Mouse (Mus musculus) urinary bladder, postnatal 0 days (tissue): ENCODE data around the gene Zyx. TPM values are rescaled to one million over a fixed set of nuclear protein-coding genes. Genes with fewer than 3 reads are reported as not detected.

Experiments
- polyA plus RNA-seq: library from polyadenylated mRNA; unstranded; fragments of >200 nt; fragmentation: Nextera tagmentation; extraction: Ambion mirVana; gene quantifications from 2 replicates; pipeline ENCODE4 v1.2.1, GENCODE M21; 2015

Zyx gene
- polyA plus RNA-seq, result 195 and 229 TPM in 2 replicates

DNA sequence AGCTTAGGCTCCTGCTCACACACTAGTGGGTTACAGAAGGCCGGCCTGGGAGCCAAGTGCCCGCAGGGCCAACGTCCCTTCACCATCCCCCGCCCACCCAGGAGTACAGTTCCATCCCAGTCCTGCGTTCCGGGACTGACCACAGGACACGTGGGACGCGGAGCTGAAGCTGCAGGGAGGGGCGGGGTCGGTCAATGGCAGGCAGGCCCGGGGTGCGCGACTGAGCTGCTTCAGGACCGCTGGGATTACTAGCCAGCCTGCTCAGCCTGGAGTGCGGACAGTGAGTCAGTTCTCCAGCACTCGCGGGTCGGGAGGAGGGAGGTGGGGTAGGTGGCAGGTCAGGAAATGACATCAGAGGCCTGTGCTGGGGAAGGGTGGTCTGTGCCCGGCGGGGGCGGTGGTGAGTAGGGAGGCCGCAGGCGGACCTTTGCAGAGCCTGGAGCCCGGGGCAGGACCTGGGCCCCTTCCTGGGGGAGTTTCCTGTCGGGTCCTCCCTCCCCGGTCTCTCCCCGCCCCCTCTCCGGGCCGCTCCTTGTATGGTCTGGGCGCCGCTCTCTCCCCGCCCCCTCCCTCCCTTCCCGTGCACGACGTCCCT, at the start of gene Zyx:
Zyx (plus strand) TSS at position 205 of the 595 bp plus-strand sequence.

DNA sequence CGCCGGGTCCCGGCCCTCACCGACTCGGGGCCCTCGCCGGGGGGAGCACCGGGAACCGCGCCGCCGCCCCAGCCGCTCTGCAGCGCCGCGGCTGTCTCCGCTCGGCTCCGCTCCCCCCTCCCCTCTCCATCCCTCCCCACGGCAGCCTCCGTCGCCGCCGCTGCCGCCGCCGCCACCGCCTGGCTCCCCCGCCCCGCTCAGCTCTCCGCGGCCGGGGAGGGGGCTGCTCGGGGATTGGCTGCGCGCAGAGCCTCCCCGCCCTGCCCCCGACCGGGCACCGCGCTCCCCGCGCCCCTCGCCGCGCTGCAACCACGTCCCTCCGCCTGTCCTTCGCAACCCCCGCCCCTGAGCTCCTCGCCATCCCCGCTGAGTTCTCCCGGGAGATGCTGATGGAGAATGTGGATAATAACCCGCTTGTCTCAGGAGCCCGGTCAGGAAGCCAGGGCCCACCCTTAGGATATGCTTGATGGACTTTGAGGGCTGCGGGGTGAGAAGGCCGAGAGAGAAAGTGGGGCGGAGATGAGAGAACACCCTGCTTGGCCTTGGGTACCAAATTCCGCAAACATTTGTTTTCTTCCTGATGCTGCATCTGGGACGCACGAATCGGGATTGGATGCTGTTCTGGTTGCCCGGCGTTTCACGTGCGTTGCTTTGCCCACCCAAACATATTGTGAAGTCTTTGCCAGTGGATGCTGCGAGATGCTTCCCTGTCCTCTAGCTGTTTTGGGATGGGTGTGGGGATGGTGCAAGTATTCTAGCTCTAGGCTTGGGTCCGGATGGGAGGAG, 24.8 kb upstream of the Zyx start, which contains the start of gene Fam131b:
Fam131b (minus strand) TSS at position 162 of the 786 bp plus-strand sequence.

DNA sequence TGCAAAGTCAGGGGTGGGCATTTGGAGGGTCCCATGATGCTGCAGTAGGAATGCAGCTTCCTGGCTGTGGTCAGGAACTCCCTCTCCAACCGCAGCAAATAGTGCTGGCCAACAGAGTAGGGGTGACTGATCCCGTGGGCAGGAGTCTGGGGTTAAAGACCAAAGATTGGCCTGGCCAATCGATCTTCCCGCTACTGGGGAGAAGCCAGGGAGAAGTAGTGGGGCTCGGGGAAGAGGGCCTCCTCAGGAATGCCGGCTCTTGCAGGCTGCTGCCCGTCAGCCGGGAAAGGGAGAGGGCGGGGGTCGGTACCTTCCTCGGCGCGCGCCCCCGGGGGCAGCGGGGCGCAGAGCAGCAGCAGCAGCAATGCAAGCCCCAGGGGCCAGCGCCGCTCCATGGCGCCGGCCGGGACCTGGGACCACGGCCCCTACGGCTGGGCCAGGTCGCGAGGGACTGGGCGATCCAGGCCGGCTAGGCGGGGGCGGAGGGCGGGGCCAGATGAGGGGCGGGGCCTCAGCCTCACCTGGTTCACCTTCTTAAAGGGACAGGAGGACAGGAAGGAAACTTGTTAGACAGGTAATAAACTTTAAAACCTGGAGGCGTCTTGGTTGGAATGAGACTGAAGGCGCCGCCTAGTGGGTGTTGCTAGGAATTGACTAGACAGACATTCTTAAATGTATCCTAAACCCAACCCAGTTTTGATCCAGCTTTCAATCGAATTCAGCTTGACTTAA, 23.6 kb downstream of the Zyx start, which contains the start of gene Epha1:
Epha1 (minus strand) TSS at position 453 of the 732 bp plus-strand sequence.

DNA sequence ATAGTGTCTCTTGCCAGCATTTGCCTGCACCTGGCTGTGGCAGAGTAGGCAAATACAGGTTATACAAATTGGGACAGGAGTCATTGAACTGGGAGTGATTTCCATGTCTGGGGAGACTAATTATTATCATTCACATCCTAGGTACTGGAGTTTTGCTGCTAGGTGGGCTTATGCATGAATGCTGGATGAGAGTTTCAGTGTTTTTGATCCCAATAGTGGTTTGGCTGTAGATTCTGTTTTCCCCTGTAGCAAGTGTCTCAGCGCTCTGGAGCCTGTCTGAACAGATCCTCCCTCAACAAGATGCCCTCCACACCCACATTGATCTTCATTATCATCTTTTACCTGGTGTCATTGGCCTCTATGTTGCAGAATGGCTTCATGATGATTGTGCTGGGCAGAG, 50.5 kb downstream of the Zyx start, which contains the start of gene Tas2r143:
Tas2r143 (plus strand) TSS at position 301 of the 400 bp plus-strand sequence.

DNA sequence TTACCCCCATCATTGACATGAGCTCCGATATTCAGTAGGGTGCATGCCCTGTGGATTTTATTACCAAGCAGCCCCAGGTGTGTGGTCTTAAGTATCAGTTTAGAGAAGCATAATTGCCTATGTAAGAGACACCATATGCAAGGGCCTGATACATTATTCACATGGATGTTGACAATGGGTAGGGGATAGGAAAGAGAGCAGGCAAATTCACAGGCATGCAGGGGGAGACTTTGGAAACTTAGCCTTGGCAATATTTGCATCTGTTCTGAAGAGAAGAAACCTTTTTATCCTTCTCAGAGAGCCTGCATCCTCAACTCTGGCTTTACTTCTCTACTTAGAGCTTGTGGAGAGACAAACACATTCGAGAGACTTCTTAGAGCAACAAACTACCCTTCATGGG, 55.7 kb downstream of the Zyx start, which contains the start of gene Tas2r135:
Tas2r135 (plus strand) TSS at position 301 of the 400 bp plus-strand sequence.

Other genes starting within 250 kb of the Zyx start
- not detected in 2 replicates for gene Tas2r139, start 208.7 kb upstream of the Zyx start, polyA plus RNA-seq
- not detected in 2 replicates for gene Tas2r144, start 134.3 kb upstream of the Zyx start, polyA plus RNA-seq
- gene Gstk1, start 103.7 kb upstream of the Zyx start, polyA plus RNA-seq, result 12.8 and 13.9 TPM in 2 replicates
- gene Tmem139, start 87.7 kb upstream of the Zyx start, polyA plus RNA-seq, result 1.3 and 1.8 TPM in 2 replicates
- 16.1 and 16.6 TPM in 2 replicates for gene Casp2, start 84.6 kb upstream of the Zyx start, polyA plus RNA-seq
- not detected in 2 replicates for gene Clcn1, start 62.9 kb upstream of the Zyx start, polyA plus RNA-seq
- gene Fam131b, start 25.0 kb upstream of the Zyx start, polyA plus RNA-seq, result 0.08 and 0.11 TPM in 2 replicates
- gene Epha1, start 23.6 kb downstream of the Zyx start, polyA plus RNA-seq, result 11.4 and 12.5 TPM in 2 replicates
- gene Tas2r143, start 50.6 kb downstream of the Zyx start, polyA plus RNA-seq, result not detected in 2 replicates
- gene Tas2r135, start 55.8 kb downstream of the Zyx start, polyA plus RNA-seq, result not detected in 2 replicates
- gene Tas2r126, start 84.9 kb downstream of the Zyx start, polyA plus RNA-seq, result not detected in 2 replicates
- gene Olfr458, start 115.6 kb downstream of the Zyx start, polyA plus RNA-seq, result 0.07 TPM in 1 of 2 replicates, not detected in the other
- gene Olfr457, start 126.7 kb downstream of the Zyx start, polyA plus RNA-seq, result 0.05 TPM in 1 of 2 replicates, not detected in the other
- 0.12 TPM in 1 of 2 replicates, not detected in the other for gene Olfr456, start 137.6 kb downstream of the Zyx start, polyA plus RNA-seq
- gene Olfr455, start 198.0 kb downstream of the Zyx start, polyA plus RNA-seq, result not detected in 2 replicates
- gene Tcaf3, start 248.1 kb downstream of the Zyx start, polyA plus RNA-seq, result not detected in 2 replicates